Mouse (Mus musculus): ENCODE results near the gene Apod. TPM values are rescaled to one million over a fixed set of nuclear protein-coding genes. Genes with fewer than 3 reads are reported as not detected.

Gene Apod
- total and polyA plus RNA-seq, 2 experiments from 2014 or later = 0.51 TPM; not detected in 1

- H3K27me3 ChIP-seq (ENCODE audit: control insufficient read depth, insufficient read depth, low read length) = no peaks in the 10 kb centered on the region
- no peak for ATAC-seq (ENCODE audit: insufficient read depth, low read depth)
- no peak overlapping the region for H3K9ac ChIP-seq (replicated peaks; ENCODE audit: low read depth, low read length)
- no peak for DNase-seq (ENCODE audit: low spot score)
- H3K36me3 ChIP-seq (replicated peaks; ENCODE audit: control insufficient read depth, insufficient read depth, low read length) = peaks cover 17% of the 10 kb centered on the region
- WGBS = 89% methylated on average over 3 of the region's 3 CpGs
- H3K27ac ChIP-seq (ENCODE audit: low read depth) = no peak overlapping the region
- H3K4me3 ChIP-seq (ENCODE audit: low read depth, low read length) = no peak overlapping the region
- H3K4me1 ChIP-seq (ENCODE audit: control insufficient read depth, insufficient read depth) = no peaks in the 10 kb centered on the region
- no peaks in the 10 kb centered on the region for H3K9me3 ChIP-seq (replicated peaks; ENCODE audit: control insufficient read depth, low read length)
- TF ChIP-seq EP300 (IDR thresholded peaks at IDR 0.05; ENCODE audit: low read depth) = no peak
- no peak overlapping the region for H3K4me2 ChIP-seq (ENCODE audit: low read depth, low read length)
Measured at GRCm38 (mm10) chr16:31249401-31249800, 65.2 kb downstream of the Apod start.

- Histone ChIP-seq H3K9me3 (replicated peaks; ENCODE audit: control insufficient read depth, low read length) (no peaks in the 10 kb centered on the region), H3K4me1 (ENCODE audit: control insufficient read depth, insufficient read depth) (no peaks in the 10 kb centered on the region), H3K4me2 (ENCODE audit: low read depth, low read length) (no peak overlapping the region), H3K4me3 (ENCODE audit: low read depth, low read length) (no peak overlapping the region), H3K27ac (ENCODE audit: low read depth) (no peak overlapping the region), H3K36me3 (replicated peaks; ENCODE audit: control insufficient read depth, insufficient read depth, low read length) (peaks cover 17% of the 10 kb centered on the region), H3K9ac (replicated peaks; ENCODE audit: low read depth, low read length) (no peak overlapping the region), H3K27me3 (ENCODE audit: control insufficient read depth, insufficient read depth, low read length) (no peaks in the 10 kb centered on the region)
- DNase-seq (ENCODE audit: low spot score) = no peak
- no peak for ATAC-seq (ENCODE audit: insufficient read depth, low read depth)
- WGBS = 87% methylated on average over 13 of the region's 13 CpGs
- TF ChIP-seq EP300 (IDR thresholded peaks at IDR 0.05; ENCODE audit: low read depth) = no peak
- no peak for TF ChIP-seq CTCF (IDR thresholded peaks at IDR 0.05; ENCODE audit: low read depth)
Measured at GRCm38 (mm10) chr16:31248717-31249116, 65.9 kb downstream of the Apod start.

DNA sequence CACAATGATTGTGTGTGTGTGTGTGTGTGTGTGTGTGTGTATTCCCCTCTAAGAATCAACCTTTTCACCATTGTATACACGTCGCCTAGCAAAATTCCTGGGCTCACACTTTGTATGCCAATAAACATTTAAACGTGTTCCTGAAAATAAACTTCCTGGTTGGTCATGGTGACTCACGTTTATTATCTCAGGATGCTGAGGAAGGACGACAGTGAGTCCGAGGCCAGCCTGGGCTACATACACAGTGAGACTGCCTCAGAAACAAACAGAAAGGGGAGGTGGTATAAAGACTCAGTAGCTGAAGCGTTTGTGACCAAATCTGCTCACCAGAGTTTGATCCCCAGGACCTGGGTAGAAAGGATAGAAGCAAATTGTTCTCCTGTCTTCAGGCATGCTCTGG is 67.2 kb downstream of the Apod start:
- no peak for TF ChIP-seq CTCF (IDR thresholded peaks at IDR 0.05; ENCODE audit: low read depth)
- no peak for TF ChIP-seq EP300 (IDR thresholded peaks at IDR 0.05; ENCODE audit: low read depth)
- no peaks in the 10 kb centered on the region for H3K27me3 ChIP-seq (ENCODE audit: control insufficient read depth, insufficient read depth, low read length)
- peaks cover 12% of the 10 kb centered on the region for H3K36me3 ChIP-seq (replicated peaks; ENCODE audit: control insufficient read depth, insufficient read depth, low read length)
- H3K9ac ChIP-seq (replicated peaks; ENCODE audit: low read depth, low read length) = no peak overlapping the region
- H3K4me3 ChIP-seq (ENCODE audit: low read depth, low read length) = no peak overlapping the region
- ATAC-seq (ENCODE audit: insufficient read depth, low read depth) (no peak), DNase-seq (ENCODE audit: low spot score) (no peak)
- no peaks in the 10 kb centered on the region for H3K4me1 ChIP-seq (ENCODE audit: control insufficient read depth, insufficient read depth)
- H3K9me3 ChIP-seq (replicated peaks; ENCODE audit: control insufficient read depth, low read length) = no peaks in the 10 kb centered on the region
- 61% methylated on average over 7 of the region's 7 CpGs for WGBS
- H3K27ac ChIP-seq (ENCODE audit: low read depth) = no peak overlapping the region
- no peak overlapping the region for H3K4me2 ChIP-seq (ENCODE audit: low read depth, low read length)

Small RNA genes within 50 kb of the gene (microRNA-seq; reads per million reads assigned to microRNA genes)
- gene Gm27415 = not detected

Other genes with a start within 250 kb of the Apod start
- gene Xxylt1, start 233.4 kb downstream of the Apod start, total RNA-seq (2014; rRNA removed; ENCODE audit: low replicate concordance) = 13.4 and 16.2 TPM in 2 replicates
- 5.2 and 5.9 TPM in 2 replicates for gene Xxylt1, start 233.4 kb downstream of the Apod start, polyA plus RNA-seq (2015; fragmentation: Nextera tagmentation; extraction: Ambion mirVana)
- 12.8 and 13.2 TPM in 2 replicates for gene Acap2, start 113.6 kb downstream of the Apod start, total RNA-seq (2014; rRNA removed; ENCODE audit: low replicate concordance)
- 7.0 and 7.1 TPM in 2 replicates for gene Acap2, start 113.6 kb downstream of the Apod start, polyA plus RNA-seq (2015; fragmentation: Nextera tagmentation; extraction: Ambion mirVana)
- gene Ppp1r2, start 39.5 kb downstream of the Apod start, total RNA-seq (2014; rRNA removed; ENCODE audit: low replicate concordance) = 83.5 and 87.1 TPM in 2 replicates
- 114 and 125 TPM in 2 replicates for gene Ppp1r2, start 39.5 kb downstream of the Apod start, polyA plus RNA-seq (2015; fragmentation: Nextera tagmentation; extraction: Ambion mirVana)
- 9.5 and 13.6 TPM in 2 replicates for gene Bdh1, start 107.5 kb upstream of the Apod start, total RNA-seq (2014; rRNA removed; ENCODE audit: low replicate concordance)
- gene Bdh1, start 107.5 kb upstream of the Apod start, polyA plus RNA-seq (2015; fragmentation: Nextera tagmentation; extraction: Ambion mirVana) = 3.0 and 4.2 TPM in 2 replicates

All from heart, postnatal 0 days (tissue).